Mouse (Mus musculus): Measurements from ENCODE around the gene Serpinb9b. TPM values are rescaled to one million over a fixed set of nuclear protein-coding genes. Genes with fewer than 3 reads are reported as not detected.
A peak's percentile ranks its signal among the peaks of the same experiment; 100 is the strongest.

Gene Serpinb9b
- polyA plus RNA-seq, 1 experiment from 2014 or later, result 0.28 TPM

- no peak for ATAC-seq (replicated peaks)
- Histone ChIP-seq H3K9ac (replicated peaks) (no peak overlapping the region), H3K4me1 (no peaks in the 10 kb centered on the region), H3K4me2 (replicated peaks) (no peak overlapping the region), H3K36me3 (no peaks in the 10 kb centered on the region), H3K27me3 (no peaks in the 10 kb centered on the region), H3K9me3 (0 out of 2 replicates have a peak, but pooled peaks cover 5% of the 10 kb centered on the region), H3K4me3 (no peak overlapping the region), H3K27ac (replicated peaks) (no peak overlapping the region)
- 73% methylated on average over 3 of the region's 3 CpGs for WGBS
Measured at GRCm38 (mm10) chr13:33051697-33052096, 24.5 kb downstream of the Serpinb9b start.

GRCm38 (mm10) chr13:33063048-33063447, 35.8 kb downstream of the Serpinb9b start:
- 67% methylated on average over 1 of the region's 1 CpGs for WGBS
- ATAC-seq (replicated peaks), result no peak
- no peaks in the 10 kb centered on the region for H3K9me3 ChIP-seq
- H3K36me3 ChIP-seq, result no peaks in the 10 kb centered on the region
- no peak overlapping the region for H3K4me3 ChIP-seq
- H3K27me3 ChIP-seq, result no peaks in the 10 kb centered on the region
- no peaks in the 10 kb centered on the region for H3K4me1 ChIP-seq
- H3K27ac ChIP-seq (replicated peaks), result no peak overlapping the region
- H3K9ac ChIP-seq (replicated peaks), result no peak overlapping the region
- H3K4me2 ChIP-seq (replicated peaks), result no peak overlapping the region

GRCm38 (mm10) chr13:33067387-33067977, 40.3 kb downstream of the Serpinb9b start:
- no peak overlapping the region for H3K27ac ChIP-seq (replicated peaks)
- H3K4me1 ChIP-seq, result no peaks in the 10 kb centered on the region
- no peak for ATAC-seq (replicated peaks)
- H3K4me2 ChIP-seq (replicated peaks), result no peak overlapping the region
- no peak overlapping the region for H3K4me3 ChIP-seq
- H3K27me3 ChIP-seq, result no peaks in the 10 kb centered on the region
- WGBS, result 62% methylated on average over 1 of the region's 1 CpGs
- no peaks in the 10 kb centered on the region for H3K9me3 ChIP-seq
- H3K36me3 ChIP-seq, result no peaks in the 10 kb centered on the region
- H3K9ac ChIP-seq (replicated peaks), result no peak overlapping the region

- Histone ChIP-seq H3K4me3 (no peak overlapping the region), H3K4me1 (no peaks in the 10 kb centered on the region), H3K9me3 (no peaks in the 10 kb centered on the region), H3K9ac (replicated peaks) (no peak overlapping the region), H3K4me2 (replicated peaks) (no peak overlapping the region), H3K36me3 (no peaks in the 10 kb centered on the region), H3K27me3 (no peaks in the 10 kb centered on the region), H3K27ac (replicated peaks) (no peak overlapping the region)
- no peak for ATAC-seq (replicated peaks)
- WGBS, result 87% methylated on average over 3 of the region's 3 CpGs
Measured at GRCm38 (mm10) chr13:33068164-33068563, 40.9 kb downstream of the Serpinb9b start.

- ATAC-seq (replicated peaks), result no peak
- no peaks in the 10 kb centered on the region for H3K27me3 ChIP-seq
- H3K4me2 ChIP-seq (replicated peaks), result no peak overlapping the region
- no peak overlapping the region for H3K9ac ChIP-seq (replicated peaks)
- H3K36me3 ChIP-seq, result no peaks in the 10 kb centered on the region
- no peak overlapping the region for H3K4me3 ChIP-seq
- no peaks in the 10 kb centered on the region for H3K4me1 ChIP-seq
- no peaks in the 10 kb centered on the region for H3K9me3 ChIP-seq
- 78% methylated on average over 5 of the region's 5 CpGs for WGBS
- no peak overlapping the region for H3K27ac ChIP-seq (replicated peaks)
Measured at GRCm38 (mm10) chr13:33071776-33072175, 44.6 kb downstream of the Serpinb9b start.

GRCm38 (mm10) chr13:33074029-33074428, 46.8 kb downstream of the Serpinb9b start:
- no peak for ATAC-seq (replicated peaks)

GRCm38 (mm10) chr13:33076247-33076646, 49.0 kb downstream of the Serpinb9b start:
- no peak overlapping the region for H3K9ac ChIP-seq (replicated peaks)
- H3K27ac ChIP-seq (replicated peaks), result no peak overlapping the region
- H3K36me3 ChIP-seq, result no peaks in the 10 kb centered on the region
- WGBS, result 77% methylated on average over 3 of the region's 3 CpGs
- H3K4me3 ChIP-seq, result no peak overlapping the region
- H3K4me2 ChIP-seq (replicated peaks), result no peak overlapping the region
- no peaks in the 10 kb centered on the region for H3K9me3 ChIP-seq
- H3K4me1 ChIP-seq, result no peaks in the 10 kb centered on the region
- ATAC-seq (replicated peaks), result no peak
- no peaks in the 10 kb centered on the region for H3K27me3 ChIP-seq

More at GRCm38 (mm10) chr13:33074029-33074428, 46.8 kb downstream of the Serpinb9b start:
- H3K4me2 ChIP-seq (replicated peaks), result no peak overlapping the region
- H3K27ac ChIP-seq (replicated peaks), result no peak overlapping the region
- no peaks in the 10 kb centered on the region for H3K9me3 ChIP-seq
- no peak overlapping the region for H3K9ac ChIP-seq (replicated peaks)
- no peak overlapping the region for H3K4me3 ChIP-seq
- no peaks in the 10 kb centered on the region for H3K27me3 ChIP-seq
- no peaks in the 10 kb centered on the region for H3K36me3 ChIP-seq
- no peaks in the 10 kb centered on the region for H3K4me1 ChIP-seq

GRCm38 (mm10) chr13:33077026-33077685, 49.9 kb downstream of the Serpinb9b start:
- no peaks in the 10 kb centered on the region for H3K36me3 ChIP-seq
- no peak overlapping the region for H3K4me2 ChIP-seq (replicated peaks)
- H3K27ac ChIP-seq (replicated peaks), result no peak overlapping the region
- H3K9me3 ChIP-seq, result no peaks in the 10 kb centered on the region
- H3K27me3 ChIP-seq, result no peaks in the 10 kb centered on the region
- H3K4me3 ChIP-seq, result no peak overlapping the region
- H3K9ac ChIP-seq (replicated peaks), result no peak overlapping the region
- H3K4me1 ChIP-seq, result no peaks in the 10 kb centered on the region
- no peak for ATAC-seq (replicated peaks)
- 94% methylated on average over 10 of the region's 10 CpGs for WGBS

- Histone ChIP-seq H3K9ac (replicated peaks) (no peak within 1 kb of the TSS), H3K4me2 (replicated peaks) (no peak within 1 kb of the TSS), H3K4me3 (no peak within 1 kb of the TSS), H3K36me3 (no peaks in the 10 kb centered on the region), H3K9me3 (no peaks in the 10 kb centered on the region), H3K27me3 (no peaks in the 10 kb centered on the region), H3K4me1 (no peaks in the 10 kb centered on the region), H3K27ac (replicated peaks) (no peak within 1 kb of the TSS)
- WGBS, result 27% methylated on average over 3 of the region's 3 CpGs
- peak; percentile 64; the same call in 1 of the 2 replicates for ATAC-seq (replicated peaks)
Measured at GRCm38 (mm10) chr13:33078056-33078705, 51.0 kb downstream of the Serpinb9b start, which contains the start of gene Serpinb1b. Gene Serpinb1b (plus strand): TSS chr13:33078575.

GRCm38 (mm10) chr13:33079391-33079790, 52.2 kb downstream of the Serpinb9b start:
- no peak overlapping the region for H3K27ac ChIP-seq (replicated peaks)
- no peak overlapping the region for H3K9ac ChIP-seq (replicated peaks)
- peak; percentile 58; the same call in 1 of the 2 replicates for ATAC-seq (replicated peaks)
- 29% methylated on average over 6 of the region's 6 CpGs for WGBS
- no peak overlapping the region for H3K4me3 ChIP-seq
- no peak overlapping the region for H3K4me2 ChIP-seq (replicated peaks)
- H3K4me1 ChIP-seq, result no peaks in the 10 kb centered on the region; the same call in 1 of the 2 replicates
- H3K36me3 ChIP-seq, result no peaks in the 10 kb centered on the region
- H3K9me3 ChIP-seq, result no peaks in the 10 kb centered on the region
- H3K27me3 ChIP-seq, result no peaks in the 10 kb centered on the region

GRCm38 (mm10) chr13:33080356-33080755, 53.1 kb downstream of the Serpinb9b start:
- Histone ChIP-seq H3K27ac (replicated peaks) (no peak overlapping the region), H3K9me3 (no peaks in the 10 kb centered on the region), H3K36me3 (no peaks in the 10 kb centered on the region), H3K4me3 (no peak overlapping the region), H3K4me1 (peaks cover 6% of the 10 kb centered on the region), H3K4me2 (replicated peaks) (no peak overlapping the region), H3K9ac (replicated peaks) (no peak overlapping the region), H3K27me3 (no peaks in the 10 kb centered on the region)
- WGBS, result 17% methylated on average over 3 of the region's 3 CpGs
- no peak for ATAC-seq (replicated peaks)

- Histone ChIP-seq H3K36me3 (no peaks in the 10 kb centered on the region), H3K4me2 (replicated peaks) (no peak overlapping the region), H3K4me1 (peaks cover 15% of the 10 kb centered on the region), H3K9me3 (no peaks in the 10 kb centered on the region), H3K27me3 (no peaks in the 10 kb centered on the region), H3K9ac (replicated peaks) (no peak overlapping the region), H3K4me3 (no peak overlapping the region), H3K27ac (replicated peaks) (no peak overlapping the region)
- no peak for ATAC-seq (replicated peaks)
- 68% methylated on average over 2 of the region's 2 CpGs for WGBS
Measured at GRCm38 (mm10) chr13:33083834-33084233, 56.6 kb downstream of the Serpinb9b start.

Measured in forebrain, embryonic 15.5 days (tissue).